Mouse (Mus musculus): ENCODE results near the gene Gm42372.

The Gm42372 gene

DNA sequence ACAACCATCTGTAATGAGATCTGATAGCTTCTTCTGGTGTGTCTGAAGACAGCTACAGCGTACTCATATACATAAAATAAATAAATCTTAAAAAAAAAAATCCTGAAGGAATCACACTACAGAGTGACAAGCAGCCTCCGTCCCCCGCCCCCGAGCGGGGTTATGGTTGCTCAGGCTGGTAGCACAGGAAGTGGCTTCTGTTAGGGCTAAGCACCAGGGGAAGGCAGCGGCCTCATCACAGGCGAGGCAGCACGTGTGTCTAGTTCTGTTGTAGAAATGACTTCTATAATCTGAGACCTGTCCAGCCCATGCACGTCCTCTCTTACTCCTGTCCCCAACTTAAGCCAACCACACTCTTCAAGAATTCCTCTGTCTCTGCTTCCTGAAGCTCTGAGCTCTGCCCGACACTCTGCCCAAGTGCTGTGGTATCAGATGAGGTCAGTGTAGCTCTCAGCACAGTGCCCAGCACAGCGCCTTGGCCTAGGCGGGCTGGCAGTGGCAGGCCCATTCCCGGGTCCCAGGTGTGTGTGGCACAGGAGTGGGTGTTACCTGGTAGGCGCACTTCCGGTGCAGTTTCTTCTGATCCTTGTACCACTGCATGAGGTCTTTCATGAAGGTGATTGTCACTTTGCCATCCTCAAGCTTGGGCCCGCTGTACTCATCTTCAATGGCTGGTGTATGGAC, 26.6 kb downstream of the Gm42372 start:
- peak; percentile 32 for DNase-seq

DNA sequence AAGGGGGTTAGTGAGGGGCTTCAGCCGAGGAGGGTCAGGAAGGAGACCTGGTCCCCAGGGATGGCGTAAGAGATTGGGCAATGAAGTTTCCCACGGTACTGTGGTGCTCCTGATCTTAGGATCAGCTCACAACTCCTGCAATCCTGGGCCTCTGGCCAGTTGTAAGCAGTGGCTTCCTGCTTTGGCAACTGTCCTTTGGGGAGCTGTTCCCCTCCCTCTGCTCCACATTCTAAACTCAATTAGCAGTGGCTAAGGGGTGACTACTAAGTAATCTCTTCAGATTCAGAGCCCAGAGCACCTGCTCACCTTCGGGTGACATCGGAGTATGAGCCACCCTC, 27.1 kb downstream of the Gm42372 start:
- DNase-seq, result no peak

DNA sequence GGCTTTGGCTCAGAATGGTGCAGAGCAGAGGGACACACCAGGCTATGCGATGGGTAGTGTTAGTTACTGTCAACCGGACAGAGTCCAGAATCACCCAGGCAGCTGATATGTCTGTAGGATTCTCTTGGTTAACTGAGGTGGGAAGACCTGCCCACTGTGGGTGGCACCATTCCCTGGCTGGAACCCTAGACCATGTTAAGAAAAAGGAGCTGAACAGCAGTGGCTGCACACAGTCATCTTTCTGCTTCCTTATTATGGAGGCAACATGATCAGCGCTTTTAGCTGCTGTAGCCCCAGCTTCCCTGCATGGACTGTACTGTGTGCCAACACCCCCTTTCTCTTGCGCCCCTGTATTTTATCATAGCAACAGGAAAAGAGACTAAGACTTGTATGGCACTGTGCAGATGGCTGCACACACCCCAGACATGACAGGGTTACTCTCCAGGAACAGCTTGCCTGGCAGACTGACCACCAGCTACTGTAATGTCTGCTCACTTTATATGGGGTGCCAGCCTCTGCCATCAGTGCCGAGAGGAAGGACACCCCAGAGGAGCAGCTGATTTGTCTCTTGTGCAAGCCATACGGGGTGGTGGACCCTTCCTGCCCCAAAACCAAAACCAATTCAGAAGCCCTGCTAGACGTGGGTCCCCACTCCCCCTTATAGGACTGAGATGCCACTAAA, 29.2 kb downstream of the Gm42372 start:
- peak; percentile 75 for DNase-seq

DNA sequence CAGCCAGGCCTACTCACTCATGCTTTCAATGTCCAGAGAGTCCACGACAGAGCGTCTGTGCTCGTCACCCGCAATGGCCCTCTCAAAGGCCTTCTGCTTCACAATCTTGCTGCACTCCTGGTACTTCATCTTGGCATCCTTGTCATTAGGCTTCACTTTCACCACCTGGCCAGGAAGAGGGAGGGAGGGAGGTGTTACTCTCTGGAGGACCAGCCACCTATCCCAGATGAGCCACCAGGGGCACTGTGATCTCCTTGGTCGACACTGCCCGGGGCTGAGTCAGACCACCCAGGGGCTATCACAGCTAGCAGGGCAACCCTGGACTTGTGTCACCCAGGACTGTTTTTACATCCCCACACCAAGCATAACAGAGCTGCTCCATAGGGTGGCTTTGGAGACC, 32.5 kb downstream of the Gm42372 start:
- DNase-seq, result peak; percentile 67

DNA sequence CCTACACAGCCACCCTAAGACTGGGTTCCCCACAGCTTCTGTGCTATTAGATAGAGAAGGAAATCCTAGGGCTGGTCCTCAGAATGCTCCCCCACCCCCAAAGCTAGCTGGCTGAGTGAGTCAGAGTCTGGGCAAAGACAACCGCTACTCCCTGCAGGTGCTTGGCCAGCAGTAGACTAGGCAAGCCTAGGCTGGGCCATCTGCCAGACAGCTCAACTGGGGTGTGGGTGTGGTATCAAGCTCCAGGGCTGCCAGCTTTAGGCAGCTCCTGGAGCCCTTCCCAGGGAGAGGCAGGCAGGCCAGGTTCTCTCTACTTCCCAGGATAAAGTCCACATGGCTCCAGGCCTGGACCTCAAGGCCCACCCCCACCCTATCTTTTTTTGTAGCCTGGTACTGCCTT, 34.1 kb downstream of the Gm42372 start:
- peak; percentile 99 for DNase-seq

DNA sequence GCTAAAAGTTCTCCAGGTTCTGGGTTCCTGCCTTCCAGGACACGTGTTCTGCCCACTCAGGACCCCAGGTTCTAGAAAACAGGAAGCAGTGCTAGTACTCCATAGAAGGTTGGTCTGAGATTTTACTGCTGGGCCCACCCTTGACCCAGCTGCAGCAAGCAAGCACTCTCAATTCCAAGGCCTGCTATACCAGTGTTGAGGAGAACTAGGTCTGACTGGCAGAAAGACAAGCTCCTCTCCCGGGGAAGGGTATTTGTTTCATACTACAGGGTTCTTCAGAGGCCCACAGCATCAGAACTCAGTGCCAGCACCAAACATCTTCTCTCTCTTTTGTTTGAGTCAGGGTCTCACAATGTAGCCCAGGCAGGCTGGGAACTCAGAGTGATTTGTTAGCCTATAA, 35.0 kb downstream of the Gm42372 start:
- DNase-seq, result peak; percentile 58

DNA sequence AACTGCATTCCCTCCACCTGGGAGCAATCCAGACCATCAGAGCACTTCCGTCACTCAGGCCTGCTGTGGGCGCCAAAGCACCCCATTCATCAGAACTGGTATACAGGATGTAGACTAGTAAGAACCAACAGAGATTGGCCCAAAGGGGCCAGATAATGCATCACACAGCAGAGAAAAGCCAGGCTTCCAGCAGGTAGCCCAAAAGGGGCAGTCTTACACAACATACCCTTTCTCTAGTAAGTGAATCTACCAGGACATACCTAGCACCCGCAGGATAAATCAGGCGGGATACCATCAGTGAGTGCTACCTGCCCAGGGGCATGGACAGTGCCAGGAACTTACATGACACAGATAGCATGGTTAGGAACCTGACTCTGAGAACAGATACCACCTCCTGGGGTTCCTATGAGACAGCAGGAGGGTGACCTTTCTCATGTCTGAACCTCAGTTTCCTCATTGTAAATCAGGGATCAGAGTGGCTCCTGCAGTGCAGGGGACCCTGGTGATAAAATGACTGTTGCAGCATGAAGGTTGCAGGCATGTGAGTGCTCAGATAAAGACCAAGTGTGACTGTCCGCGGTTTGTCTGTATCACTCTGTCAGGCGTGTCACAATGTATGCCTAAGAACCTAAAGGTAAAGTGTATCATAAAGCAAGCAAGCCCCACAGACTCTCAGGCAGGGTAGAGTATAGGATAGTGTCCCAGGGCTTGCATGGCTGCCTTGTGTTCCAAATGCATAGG, 36.7 kb downstream of the Gm42372 start:
- DNase-seq, result peak; percentile 58

DNA sequence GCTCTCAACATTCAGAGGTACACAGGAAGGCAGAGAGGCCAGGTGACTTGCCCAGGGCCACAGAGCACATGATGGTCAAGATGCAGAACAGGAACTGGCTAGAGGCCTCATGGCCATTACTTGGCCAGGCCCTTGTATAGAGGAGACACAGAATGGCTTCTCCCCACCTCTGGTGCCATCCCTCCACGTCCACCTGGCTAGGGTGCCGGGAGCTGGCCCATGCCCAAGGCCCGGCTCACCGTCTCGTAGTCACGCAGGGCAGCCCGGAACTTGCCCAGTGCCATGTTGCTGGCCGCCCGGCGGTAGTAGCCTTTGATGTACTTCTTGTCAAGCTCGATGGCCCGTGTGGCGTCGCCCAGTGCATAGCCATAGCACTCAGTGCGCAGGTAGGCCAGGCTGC, 39.3 kb downstream of the Gm42372 start:
- DNase-seq, result peak; percentile 75

DNA sequence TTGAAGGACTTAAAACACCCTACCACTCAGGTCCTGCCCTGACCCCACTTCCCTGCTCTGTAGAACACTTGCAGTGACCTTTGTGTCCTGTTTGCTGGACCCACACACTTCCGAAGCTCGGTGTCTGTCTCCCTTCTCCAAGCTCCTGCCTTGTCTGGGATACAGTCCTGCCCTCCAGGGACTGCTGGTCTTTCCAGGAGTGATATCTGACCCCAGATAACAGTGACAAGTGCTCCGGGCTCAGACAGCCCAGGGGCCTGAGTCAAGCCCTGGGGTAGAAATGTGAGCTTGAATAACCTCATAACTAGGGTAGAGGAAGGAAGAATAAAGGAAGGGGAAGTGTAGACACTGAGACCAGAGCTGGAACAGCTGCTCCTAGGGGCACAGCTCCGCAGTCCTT, 40.8 kb downstream of the Gm42372 start:
- DNase-seq, result no peak

DNA sequence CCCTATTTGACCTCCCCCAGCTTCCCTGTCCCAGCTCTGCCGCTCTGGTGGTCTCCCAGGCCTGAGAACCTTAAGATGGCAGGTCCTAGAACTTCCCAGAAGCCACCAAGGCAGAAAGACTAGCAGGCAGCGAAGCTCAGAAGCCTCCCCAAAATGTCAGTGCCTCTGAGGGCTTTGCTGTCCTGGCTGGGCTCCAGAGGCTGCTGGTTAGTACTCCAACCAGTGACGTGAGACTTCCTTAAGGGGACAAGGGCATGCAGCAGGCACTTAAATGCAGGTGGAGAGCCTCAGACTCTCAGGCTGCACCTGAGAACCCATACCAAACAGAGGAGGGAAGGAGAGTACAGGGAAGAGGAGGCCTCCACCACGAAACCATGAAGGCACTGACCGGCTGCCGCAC, 41.3 kb downstream of the Gm42372 start:
- DNase-seq, result peak; percentile 55

DNA sequence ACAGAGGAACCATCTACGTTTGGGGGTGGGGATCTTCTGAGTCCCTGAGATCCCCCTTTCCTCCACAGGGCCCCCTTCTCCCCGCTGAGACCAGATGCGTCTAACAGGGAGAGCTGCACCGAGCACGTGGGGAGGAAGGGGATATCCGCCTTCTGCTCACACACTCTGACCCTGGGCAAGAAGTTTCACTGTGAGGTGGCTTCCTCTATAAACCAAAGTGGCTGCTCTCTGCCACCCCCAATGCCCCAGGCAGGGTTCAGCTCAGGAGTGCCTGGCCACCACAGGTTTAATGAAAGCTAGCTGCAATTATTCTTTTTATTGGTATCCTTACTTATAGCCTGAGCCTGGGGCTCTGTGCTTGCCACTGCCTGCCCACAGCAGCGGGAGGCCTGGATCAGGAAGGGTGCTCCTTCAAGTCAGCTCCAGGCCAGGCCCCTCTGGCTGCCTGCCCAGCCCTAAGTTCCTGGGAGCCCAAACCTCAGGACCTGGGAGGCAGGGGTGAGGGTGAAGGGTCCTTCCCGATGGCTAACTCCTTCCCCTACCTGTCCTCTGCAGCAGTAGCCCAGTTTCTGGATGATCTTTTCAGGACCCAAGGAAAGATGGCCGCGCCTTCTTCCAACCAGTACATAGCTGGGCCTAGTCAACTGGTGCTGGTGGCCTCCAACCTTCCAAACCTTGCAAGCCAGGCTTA, 42.1 kb downstream of the Gm42372 start:
- DNase-seq, result peak; percentile 63

DNA sequence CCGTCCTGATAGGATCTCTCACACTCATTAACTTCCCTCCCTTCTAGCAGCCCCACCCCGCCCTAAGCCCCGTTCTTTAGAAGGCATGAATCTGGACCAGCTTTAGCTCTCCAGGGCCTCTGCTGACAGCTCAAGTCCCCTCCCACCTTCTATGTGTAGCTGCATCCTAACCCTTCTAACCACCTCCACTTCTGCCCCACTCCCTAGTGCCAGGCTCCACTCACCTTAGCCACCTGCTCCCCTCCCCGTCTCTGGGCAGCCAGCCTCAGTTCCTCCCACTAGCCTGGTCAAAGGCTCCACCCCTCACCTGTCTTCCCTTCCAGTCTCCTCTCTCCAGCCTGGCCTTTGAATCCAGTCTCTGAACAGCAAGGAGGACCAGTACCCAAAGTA, 42.6 kb downstream of the Gm42372 start:
- DNase-seq, result peak; percentile 46

DNA sequence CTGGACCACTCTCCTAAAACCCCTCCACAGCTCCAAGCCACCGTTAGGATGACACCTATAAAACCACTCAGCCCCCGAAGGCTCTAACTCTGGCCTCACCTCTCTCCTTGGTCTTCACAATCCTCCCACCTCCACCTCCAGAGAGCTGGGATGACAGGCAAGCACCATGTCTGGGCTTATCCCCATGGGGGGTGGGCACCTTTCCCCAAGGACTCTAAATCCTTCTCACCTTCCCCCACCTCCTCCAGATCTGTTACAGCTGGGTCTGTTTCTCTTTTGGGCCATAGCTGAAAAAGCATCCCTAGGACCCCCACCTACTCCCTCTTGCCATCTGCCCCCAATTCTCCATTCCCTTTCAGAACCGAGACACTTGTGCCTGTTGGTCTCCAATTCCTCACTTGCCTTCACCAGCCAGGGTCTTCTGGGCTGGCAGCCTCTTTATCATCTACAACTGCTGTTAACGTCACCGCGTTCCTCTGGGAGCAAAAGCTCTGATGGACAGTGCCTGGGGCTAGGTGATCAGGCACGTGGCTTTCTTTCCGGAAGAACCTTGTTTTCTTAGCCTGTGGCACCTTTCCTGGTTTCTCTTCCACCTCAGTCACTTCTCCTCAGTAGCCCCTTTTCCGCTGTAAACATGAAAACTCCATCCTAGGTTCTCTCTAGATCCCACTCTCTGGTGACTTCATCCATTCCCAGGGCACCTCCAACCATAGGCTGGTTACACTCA, 43.2 kb downstream of the Gm42372 start:
- peak; percentile 63 for DNase-seq

DNA sequence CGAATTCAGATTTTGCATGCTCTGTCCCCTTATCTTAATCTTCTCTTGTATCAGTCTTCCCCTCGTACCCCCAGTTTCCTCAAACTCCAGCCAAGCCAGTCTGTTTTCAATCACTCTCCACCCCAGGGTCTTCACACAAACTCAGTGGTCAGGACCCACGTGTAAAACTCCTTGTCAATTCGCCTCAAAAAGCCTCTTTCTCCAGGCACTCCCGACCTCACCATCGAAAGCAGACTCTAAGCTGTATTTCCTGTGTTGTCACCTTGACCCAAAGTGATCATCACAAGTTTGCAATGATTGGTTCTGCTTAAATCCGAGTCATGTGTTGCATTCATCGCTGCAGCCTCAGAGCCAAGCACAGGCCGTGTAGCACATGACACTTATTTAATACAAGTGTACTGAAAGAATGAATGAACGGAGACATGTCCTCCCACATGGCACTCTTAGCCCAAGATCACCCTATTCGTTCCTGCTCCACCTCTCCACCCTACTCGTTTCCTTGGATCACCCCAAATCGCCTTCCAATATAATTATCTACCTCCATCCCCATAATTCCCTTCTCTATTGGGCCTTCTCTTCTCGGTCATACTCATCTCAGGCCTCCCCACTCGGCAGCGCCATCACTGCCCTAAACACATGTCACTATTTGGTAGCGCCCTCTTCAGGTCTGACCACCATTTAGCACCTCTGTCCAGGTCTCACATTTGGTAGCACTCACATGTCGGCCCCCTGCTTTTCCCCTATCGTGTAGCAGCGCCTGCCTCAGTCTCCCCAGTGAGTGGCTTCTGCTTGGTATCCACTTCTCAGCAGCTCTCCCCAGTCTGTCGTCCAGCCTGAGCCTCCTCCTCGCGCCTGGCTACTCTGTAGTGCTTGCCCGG, 44.1 kb downstream of the Gm42372 start:
- DNase-seq, result no peak

DNA sequence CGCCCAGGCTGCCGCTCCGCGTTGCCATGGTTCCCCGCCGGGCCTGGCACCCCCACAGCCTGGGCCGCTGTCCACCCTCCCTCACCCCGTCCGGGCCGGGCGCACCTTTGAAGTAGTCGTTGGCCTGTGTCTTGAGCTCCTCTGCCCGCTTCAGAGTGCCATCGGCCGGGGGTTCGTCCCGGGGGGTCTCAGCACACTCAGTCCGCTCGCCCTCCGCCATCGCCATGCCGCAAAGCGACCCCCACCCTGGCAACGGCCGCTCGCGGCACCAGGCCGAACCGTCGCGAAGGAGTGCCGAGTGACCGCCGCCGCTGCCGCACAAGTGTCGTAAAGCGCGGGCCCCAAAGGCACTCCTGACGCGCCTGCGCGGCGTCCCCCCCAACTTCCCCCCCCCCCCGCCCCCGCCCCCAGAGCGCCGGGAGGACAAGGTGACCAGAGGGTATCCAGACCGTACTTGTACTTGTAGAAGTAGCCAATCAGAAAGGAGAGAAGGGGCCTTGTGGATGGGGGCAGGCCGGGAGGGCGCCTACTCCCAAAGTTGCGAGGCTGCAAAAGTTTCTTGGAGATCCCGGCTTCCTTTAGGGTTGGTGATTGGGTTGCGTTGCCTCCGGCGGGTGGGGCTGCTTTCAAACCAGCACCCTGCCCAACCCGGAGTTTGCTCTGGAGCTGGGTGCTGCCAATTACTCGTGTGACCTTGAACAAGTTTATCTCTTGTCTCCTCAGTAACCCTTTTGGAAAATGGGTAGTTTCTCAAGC, 44.9 kb downstream of the Gm42372 start, which contains the start of gene Ppp5c:
Ppp5c (minus strand) TSS at position 337 of the 756 bp plus-strand sequence.
- DNase-seq, result peak; percentile 92

DNA sequence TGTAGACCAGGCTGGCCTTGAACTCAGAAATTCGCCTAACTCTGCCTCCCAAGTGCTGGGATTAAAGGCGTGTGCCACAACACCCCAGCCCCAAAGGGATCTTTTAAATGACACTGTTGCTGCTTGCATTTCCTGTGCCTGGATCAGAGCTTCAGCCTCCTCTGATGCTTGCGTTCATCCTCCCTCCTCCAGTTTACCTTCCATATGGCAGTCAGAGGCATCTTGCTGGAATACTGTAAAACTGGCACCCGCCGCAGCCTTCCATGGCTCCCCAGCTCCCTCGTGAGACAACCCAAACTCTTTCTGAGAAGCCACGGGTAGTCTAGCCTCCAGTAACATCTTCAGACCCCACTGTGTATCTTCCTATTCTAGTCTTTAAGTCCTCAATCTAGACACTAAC, 46.0 kb downstream of the Gm42372 start:
- DNase-seq, result peak; percentile 31

DNA sequence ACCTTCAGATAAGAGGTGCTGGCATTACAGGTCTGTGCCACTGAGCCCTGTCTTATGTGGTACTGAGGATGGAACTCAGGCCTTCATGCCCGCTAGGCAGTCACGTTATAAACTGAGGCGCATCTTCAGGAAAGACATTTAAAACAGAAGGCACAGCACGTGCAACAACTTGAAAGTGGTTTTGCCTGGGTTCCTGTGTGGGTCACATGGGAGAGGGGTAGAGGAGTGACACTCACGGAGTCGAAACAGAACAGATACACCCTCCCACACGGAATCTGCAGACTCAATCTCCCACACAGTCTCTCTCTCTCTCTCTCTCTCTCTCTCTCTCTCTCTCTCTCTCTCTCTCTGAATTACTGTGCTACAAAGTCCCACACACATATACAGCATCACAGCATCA, 47.4 kb downstream of the Gm42372 start:
- DNase-seq, result no peak
